Mouse (Mus musculus): ENCODE results near the gene Sh3bgrl2.

The Sh3bgrl2 gene

GRCm38 (mm10) chr9:83560670-83561069 lies 12.5 kb downstream of the Sh3bgrl2 start:
- DNase-seq (ENCODE audit: low read depth): no peak

DNA sequence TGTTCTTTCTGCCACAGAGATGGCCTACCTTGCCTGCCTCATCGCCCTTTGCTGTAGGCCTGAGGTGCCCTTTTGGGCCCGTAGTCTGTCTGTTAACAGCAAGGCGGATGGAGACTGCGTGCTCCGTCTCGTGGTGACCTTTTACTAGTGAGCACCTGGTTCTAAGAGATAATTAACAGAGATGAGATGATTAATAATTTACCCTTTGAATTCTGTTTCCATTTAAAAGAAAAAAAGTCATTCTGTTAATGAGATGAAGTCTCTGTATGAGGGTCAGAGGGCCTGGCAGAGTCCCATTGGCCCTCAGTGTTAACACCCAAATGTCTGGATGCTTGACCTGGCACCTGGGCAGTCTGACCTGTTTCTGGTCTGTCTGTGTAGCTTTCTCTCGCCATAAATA lies 14.8 kb downstream of the Sh3bgrl2 start:
- DNase-seq (ENCODE audit: low read depth): no peak

- DNase-seq (ENCODE audit: low read depth): peak; percentile 72
Measured at GRCm38 (mm10) chr9:83563808-83564549, 15.9 kb downstream of the Sh3bgrl2 start.

- no peak for DNase-seq (ENCODE audit: low read depth)
Measured at GRCm38 (mm10) chr9:83564934-83565652, 17.0 kb downstream of the Sh3bgrl2 start.

DNA sequence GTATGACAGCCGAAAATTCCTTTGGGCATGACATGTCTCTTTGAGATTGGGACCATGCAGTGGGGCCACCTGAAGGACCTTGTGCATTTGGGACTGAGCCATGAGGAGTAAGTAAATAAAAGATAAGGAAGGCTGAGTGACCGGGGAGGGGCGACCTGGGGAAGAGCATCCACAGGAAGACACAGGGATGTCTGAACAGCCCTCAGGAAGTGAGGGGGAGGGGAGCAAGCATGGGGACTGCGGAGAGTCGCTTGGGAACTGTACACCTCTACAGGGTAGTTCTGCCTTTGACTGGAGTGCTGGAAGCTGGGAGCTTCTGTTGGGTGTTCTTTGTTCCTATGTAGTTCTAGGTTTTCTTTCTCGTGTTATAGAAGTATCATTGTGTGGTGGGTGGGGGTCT lies 18.0 kb downstream of the Sh3bgrl2 start:
- DNase-seq (ENCODE audit: low read depth): no peak

DNA sequence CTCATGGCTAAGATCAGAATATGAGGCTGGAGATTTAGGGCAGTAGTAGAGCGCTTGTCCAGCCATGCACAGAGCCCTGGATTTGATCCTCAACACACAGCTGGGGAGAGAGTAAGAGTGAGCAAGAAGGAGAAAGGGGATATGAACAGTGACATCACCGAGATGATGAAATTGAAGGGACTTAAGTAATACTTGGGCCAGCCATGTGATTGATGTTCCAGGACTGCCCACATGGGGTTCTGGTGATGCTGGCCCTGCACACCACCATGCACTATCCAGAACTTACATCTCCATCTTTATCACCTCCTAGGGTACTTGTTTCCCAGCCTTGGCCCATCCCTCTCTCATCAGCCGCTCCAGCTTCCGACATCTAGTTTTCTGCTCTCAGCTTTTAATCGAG lies 20.0 kb downstream of the Sh3bgrl2 start:
- DNase-seq (ENCODE audit: low read depth): no peak

DNA sequence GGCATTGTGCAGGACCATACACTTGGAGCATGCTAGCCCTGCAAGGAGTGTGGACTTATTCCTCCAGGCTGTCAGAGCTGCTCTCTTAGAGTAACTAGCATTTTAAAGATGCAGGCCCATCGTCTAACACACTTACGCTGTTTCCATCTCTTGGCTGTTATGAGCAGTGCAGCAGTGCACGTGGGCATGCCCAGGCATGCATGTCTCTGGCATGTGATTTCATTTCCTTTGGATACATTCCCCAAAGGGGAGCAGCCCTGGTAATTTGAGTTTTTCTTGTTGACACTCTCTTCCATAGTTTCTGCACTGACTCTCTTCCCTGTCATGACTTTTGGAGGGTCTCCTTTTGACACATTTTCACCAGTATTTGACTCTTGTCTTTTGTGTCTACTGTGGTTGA lies 20.8 kb downstream of the Sh3bgrl2 start:
- no peak for DNase-seq (ENCODE audit: low read depth)

DNA sequence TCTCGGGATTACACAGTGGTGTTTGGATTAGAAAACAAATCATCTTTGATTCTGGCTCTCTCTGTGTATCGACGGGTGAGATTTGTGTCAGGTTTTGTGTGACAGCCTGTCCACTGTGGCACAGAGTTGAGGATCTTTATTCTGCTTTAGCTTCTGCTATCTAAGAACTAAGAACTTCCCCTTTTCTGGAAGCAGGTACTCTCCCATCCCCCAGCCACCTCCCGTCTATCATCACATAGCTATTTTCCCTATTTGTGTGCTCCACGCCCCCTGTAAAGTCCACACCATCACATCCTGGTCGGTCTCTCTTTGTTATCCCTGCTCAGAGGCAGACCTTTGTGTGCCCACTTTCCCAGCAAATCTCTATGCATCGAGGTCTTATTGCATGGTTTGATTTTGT lies 21.8 kb downstream of the Sh3bgrl2 start:
- DNase-seq (ENCODE audit: low read depth): no peak

GRCm38 (mm10) chr9:83571315-83571714 lies 23.2 kb downstream of the Sh3bgrl2 start:
- no peak for DNase-seq (ENCODE audit: low read depth)

- no peak for DNase-seq (ENCODE audit: low read depth)
Measured at GRCm38 (mm10) chr9:83572326-83572725, 24.2 kb downstream of the Sh3bgrl2 start.

DNA sequence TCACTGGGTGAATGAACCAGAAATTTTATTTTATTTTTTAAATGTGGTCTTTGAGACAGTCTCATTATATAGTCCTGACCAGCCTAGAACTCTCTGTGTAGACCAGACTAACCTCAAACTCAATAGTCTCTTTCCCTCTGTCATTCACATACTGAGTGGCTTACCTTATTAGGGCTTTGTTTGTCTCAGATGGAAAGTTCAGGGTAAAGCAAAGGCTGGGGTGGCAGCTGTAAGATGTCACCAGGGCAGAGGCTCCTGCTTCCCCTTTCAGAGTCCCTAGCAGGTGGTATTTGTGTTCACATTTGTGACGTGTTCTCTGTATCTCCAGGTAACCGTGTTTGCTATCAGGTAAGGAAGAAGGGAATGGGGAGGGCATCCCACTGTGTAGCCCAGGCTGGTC lies 24.7 kb downstream of the Sh3bgrl2 start:
- DNase-seq (ENCODE audit: low read depth): peak; percentile 35

GRCm38 (mm10) chr9:83573588-83573987 lies 25.5 kb downstream of the Sh3bgrl2 start:
- DNase-seq (ENCODE audit: low read depth): no peak

- DNase-seq (ENCODE audit: low read depth): no peak
Measured at GRCm38 (mm10) chr9:83575403-83575802, 27.3 kb downstream of the Sh3bgrl2 start.

DNA sequence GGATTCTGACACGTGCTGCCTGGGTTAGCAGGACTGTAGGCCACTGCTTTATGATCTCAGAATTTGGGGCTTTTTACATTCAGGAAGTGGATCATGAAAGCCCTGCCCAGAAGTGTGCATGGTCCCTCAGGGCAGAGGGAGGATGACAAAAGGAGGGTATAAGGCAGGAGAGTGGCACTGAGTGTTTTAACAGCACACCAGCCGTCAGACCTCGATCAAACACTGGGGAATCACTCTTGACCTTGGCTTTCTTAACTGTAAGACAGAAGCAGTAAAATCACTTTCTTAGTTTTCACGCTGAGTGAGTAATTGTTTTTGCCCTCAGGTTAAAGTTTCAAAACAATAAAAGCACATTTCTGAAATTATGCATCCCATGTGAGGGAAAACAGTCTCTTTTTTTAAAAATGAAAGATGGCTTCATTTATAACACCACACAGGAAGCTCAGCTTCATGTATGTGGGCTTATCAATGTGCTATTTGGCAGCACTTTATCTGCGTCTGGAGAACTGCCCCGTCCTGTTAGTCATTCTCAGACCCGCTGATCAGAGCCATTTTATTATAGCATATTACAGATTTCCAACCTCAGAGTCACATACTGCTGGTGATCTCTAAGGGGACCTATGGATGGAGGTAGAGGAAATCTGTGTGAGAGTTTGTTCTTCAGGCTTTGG lies 28.0 kb downstream of the Sh3bgrl2 start:
- DNase-seq (ENCODE audit: low read depth): no peak

DNA sequence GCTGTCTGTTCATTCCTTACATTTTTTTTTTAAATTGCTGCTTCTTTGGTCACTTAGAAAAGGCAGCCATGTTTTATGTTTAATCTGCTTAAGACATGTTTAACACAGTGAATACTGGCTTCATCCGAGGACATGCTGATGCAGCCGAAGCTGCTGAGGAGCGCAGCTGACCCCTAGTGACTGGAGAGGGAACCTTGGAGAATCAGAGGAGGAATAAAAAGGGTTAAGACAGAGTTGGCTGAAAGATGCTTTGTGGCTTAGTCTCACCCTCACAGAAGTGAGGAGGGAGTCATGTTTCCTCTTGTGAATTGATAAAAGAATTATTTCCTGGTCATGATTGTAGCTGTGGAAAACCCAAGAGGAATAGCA lies 28.5 kb downstream of the Sh3bgrl2 start:
- peak; percentile 61 for DNase-seq (ENCODE audit: low read depth)

GRCm38 (mm10) chr9:83577260-83577659 lies 29.1 kb downstream of the Sh3bgrl2 start:
- DNase-seq (ENCODE audit: low read depth): peak; percentile 43

DNA sequence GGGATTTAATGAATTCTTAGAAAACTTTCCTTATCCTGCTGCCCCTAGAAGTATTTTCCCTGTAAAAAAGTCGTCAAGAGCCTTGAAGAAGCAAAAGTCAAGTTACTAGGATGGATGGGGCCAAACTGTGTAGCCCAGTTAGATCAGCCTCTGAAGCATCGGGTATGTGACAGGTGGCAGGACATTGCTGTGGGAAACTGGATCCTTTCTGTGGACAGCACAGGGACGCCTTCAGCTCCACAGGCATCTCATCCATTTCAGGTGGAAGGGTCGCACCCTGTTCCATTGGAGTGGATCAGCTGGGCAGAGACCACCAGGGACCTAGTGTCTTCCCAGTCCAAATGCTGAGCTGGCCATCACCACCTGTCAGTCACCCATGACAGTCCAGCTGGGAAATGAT lies 30.9 kb downstream of the Sh3bgrl2 start:
- no peak for DNase-seq (ENCODE audit: low read depth)

- DNase-seq (ENCODE audit: low read depth): no peak
Measured at GRCm38 (mm10) chr9:83582748-83583147, 34.6 kb downstream of the Sh3bgrl2 start.

DNA sequence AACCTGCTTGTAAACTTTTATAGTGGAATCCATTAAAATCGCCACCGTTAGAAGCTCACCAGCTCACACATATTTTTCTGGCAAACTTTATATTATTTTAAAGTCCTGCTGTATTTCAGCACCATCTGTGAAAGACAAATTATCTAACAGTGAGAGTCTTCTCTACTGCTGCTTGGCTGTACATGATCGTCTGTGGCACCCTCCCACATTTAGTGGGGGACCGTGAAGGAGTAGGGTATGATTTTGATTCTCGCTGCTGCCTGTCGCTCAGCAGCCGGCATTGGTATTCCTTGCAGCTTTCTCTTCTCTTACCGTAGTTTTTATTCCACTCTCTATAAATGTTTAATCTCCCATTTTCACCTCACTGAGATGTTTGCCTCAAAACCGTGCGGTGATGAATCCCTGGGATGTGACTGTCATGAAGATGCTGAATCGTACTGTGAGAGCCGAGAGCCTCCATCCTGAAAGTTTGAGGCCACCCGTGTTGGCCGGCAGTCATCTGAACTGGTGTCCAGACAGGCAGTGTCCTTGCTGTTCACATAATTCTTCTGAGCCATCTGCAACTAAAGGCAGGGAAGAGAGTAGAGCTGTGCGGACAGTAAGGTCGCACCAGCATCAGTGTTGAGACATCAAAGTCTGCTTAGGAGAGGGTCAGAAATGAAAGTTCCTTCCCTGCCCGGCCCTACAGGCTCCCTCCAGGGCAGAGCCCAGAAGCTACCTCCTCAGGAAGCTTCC lies 38.4 kb downstream of the Sh3bgrl2 start:
- DNase-seq (ENCODE audit: low read depth): no peak

DNA sequence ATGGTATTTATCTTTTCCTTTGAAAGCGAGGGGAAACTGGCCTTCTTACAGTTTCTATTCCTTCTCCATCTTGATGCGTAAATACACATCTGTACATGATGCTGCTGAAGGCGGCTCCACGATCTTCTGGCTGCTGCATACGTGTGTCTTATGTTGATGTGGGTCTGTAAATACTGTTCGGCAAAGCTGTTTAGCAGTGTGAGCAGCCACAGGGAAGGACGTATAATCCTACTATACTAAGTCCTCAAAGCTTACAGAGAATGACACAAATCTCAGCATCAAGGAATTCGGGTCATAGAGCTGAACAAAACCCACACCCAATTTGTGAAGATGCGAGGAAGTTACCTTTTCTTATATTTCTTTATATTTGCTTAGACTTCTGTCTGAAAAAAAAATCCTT lies 39.0 kb downstream of the Sh3bgrl2 start:
- no peak for DNase-seq (ENCODE audit: low read depth)

DNA sequence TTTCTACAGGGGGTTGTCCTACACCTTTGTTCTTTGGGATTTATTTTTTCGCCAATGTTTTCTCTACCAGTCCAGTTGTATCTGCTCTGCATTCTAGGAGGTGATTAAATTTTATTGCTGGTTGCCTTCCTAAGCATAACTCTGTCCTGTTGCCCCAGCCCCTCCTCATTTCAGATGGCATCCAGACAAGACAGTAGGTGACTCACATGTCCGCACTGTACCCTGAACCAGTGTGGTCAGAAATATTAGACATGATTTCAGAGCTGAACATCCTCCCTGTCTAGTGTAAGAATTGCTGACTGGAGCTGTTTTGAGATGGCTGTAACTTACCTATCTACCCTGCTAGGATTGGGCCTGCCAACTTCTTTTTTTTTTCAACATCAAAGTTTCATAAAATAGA lies 40.9 kb downstream of the Sh3bgrl2 start:
- DNase-seq (ENCODE audit: low read depth): no peak

- DNase-seq (ENCODE audit: low read depth): no peak
Measured at GRCm38 (mm10) chr9:83589680-83590467, 41.7 kb downstream of the Sh3bgrl2 start.

Measured in induced T-regulatory cell, adult 2 months (primary cell).